Mouse (Mus musculus) layer of hippocampus, postnatal 14 days (tissue): ENCODE measurements at regions not wholly inside any gene's neighbourhood (a gene's known extent, or its start where the extent isn't known, plus 50 kb on each side); places are given as distances from the start of the nearest gene placed in this dataset.
"Not testable (repeated sequence)": the region's sequence is repeated elsewhere in the genome, so short reads cannot be mapped to it uniquely, and the experiment has no call there.

Source experiments
- DNase-seq, 2 experiments: peaks; one replicate each; pipeline ENCODE4 v3.0.0; 2021 to 2022; ENCODE audit warnings: low spot score in 2 of 2, mixed read lengths in 1 of 2

GRCm38 (mm10) chr16:3334355-3334754 lies 256.5 kb upstream of the Olfr161 start:
- DNase-seq: not testable (repeated sequence)

GRCm38 (mm10) chr16:3343372-3343771 lies 247.5 kb upstream of the Olfr161 start:
- not testable (repeated sequence) for DNase-seq

GRCm38 (mm10) chr16:3344725-3345380 lies 246.0 kb upstream of the Olfr161 start:
- not testable (repeated sequence) for DNase-seq

GRCm38 (mm10) chr16:3349382-3349781 lies 241.5 kb upstream of the Olfr161 start:
- DNase-seq: not testable (repeated sequence)

GRCm38 (mm10) chr16:3349850-3350547 lies 240.8 kb upstream of the Olfr161 start:
- DNase-seq: not testable (repeated sequence)

- not testable (repeated sequence) for DNase-seq
Observed at GRCm38 (mm10) chr16:3350668-3351507, 240.0 kb upstream of the Olfr161 start.

GRCm38 (mm10) chr16:3351508-3352046 lies 239.3 kb upstream of the Olfr161 start:
- DNase-seq: peak in 1 of 2 experiments; percentile 21
